Mouse (Mus musculus) liver, embryonic 14.5 days (tissue): Measurements from ENCODE around the gene Epb41l4b. TPM values are rescaled to one million over a fixed set of nuclear protein-coding genes. Genes with fewer than 3 reads are reported as not detected.
A peak's percentile ranks its signal among the peaks of the same experiment; 100 is the strongest.

ENCODE experiments used
- ATAC-seq: fragments of 200-750 bp; cut with Nextera tagmentation; 2 replicates; pipeline ENCODE4 v1.8.0; 2017; ENCODE audit warnings: moderate number of reproducible peaks, mild to moderate bottlenecking, moderate library complexity; ENCODE audit not compliant: insufficient read depth
- DNase-seq, 3 experiments: peaks; one replicate each; pipeline ENCODE4 v3.0.0-alpha.2; 2012 to 2013; ENCODE audit warnings: low read depth in 3 of 3, low spot score in 3 of 3
- H3K27ac ChIP-seq: fragments of 300-500 bp; sonication (generic); 2 replicates; pipeline ENCODE4 v1.5.1; 2014; ENCODE audit warnings: moderate library complexity, mild to moderate bottlenecking, control low read depth, inconsistent platforms
- H3K27me3 ChIP-seq: fragments of 300-500 bp; sonication (generic); 2 replicates; pipeline ENCODE4 v1.6.1; 2014; ENCODE audit warnings: mild to moderate bottlenecking, low read length, moderate library complexity; ENCODE audit not compliant: control insufficient read depth, insufficient read depth
- H3K36me3 ChIP-seq: fragments of 300-500 bp; sonication (generic); replicated peaks from 2 replicates; pipeline ENCODE4 v1.6.1; 2014; ENCODE audit warnings: low read depth; ENCODE audit not compliant: control insufficient read depth, insufficient read depth
- H3K4me1 ChIP-seq, 2 experiments: fragments of 200-500 bp in 1 of 2; fragments of 300-500 bp in 1 of 2; sonication (generic) in 1 of 2; replicated peaks; 2 replicates each; pipeline ENCODE4 v1.6.1; 2012 to 2014; ENCODE audit warnings: antibody characterized with exemption in 1 of 2, inconsistent platforms in 1 of 2, low read length in 1 of 2; ENCODE audit not compliant: control insufficient read depth in 2 of 2, insufficient read depth in 2 of 2
- H3K4me2 ChIP-seq: fragments of 300-500 bp; sonication (generic); 2 replicates; pipeline ENCODE4 v1.6.1; 2014; ENCODE audit warnings: low read depth, mild to moderate bottlenecking, control low read depth, moderate library complexity
- H3K4me3 ChIP-seq, 2 experiments: fragments of 200-500 bp in 1 of 2; fragments of 300-500 bp in 1 of 2; sonication (generic) in 1 of 2; 2 replicates each; pipeline ENCODE4 v1.5.1; 2012 to 2014; ENCODE audit warnings: low read depth in 2 of 2, low read length in 2 of 2, mild to moderate bottlenecking in 2 of 2, control low read depth in 1 of 2, inconsistent platforms in 1 of 2, moderate library complexity in 1 of 2; ENCODE audit not compliant: insufficient read depth in 1 of 2
- H3K9ac ChIP-seq: fragments of 300-500 bp; sonication (generic); replicated peaks from 2 replicates; pipeline ENCODE4 v1.6.1; 2014; ENCODE audit warnings: mild to moderate bottlenecking, control low read depth, moderate library complexity
- H3K9me3 ChIP-seq: fragments of 300-500 bp; sonication (generic); 2 replicates; pipeline ENCODE4 v1.6.1; 2016; ENCODE audit warnings: low read length, mixed read lengths; ENCODE audit not compliant: control insufficient read depth
- CTCF ChIP-seq: IDR thresholded peaks from 2 replicates; pipeline ENCODE4 v1.5.1; 2016; ENCODE audit warnings: antibody characterized with exemption, low read depth, control low read depth
- EP300 ChIP-seq: IDR thresholded peaks from 2 replicates; pipeline ENCODE4 v1.6.1; 2016; ENCODE audit warnings: antibody characterized with exemption, low read depth
- WGBS: fragments of 180-500 bp; shearing (Covaris S2); extraction: QIAGEN DNeasy Blood & Tissue Kit; methylation state at CpG from one replicate; pipeline ENCODE4 v1.1.7; 2014; ENCODE audit not compliant: insufficient replicate concordance; 5-methylcytosine and 5-hydroxymethylcytosine counted together
- polyA plus RNA-seq, 2 experiments: library from polyadenylated mRNA; depleted of rRNA in 1 of 2; stranded (reverse) in 1 of 2; unstranded in 1 of 2; fragments of >200 nt; fragmentation: Nextera tagmentation in 1 of 2; extraction: Ambion mirVana in 1 of 2; gene quantifications; 2 replicates each; pipeline versions ENCODE4 v1.2.1 to v1.2.3; 2012 to 2014

Epb41l4b gene
- polyA plus RNA-seq, 2 experiments: 2.1 to 2.2 TPM

GRCm38 (mm10) chr4:56946180-56946579, 197.1 kb downstream of the Epb41l4b start:
- peak overlapping the region; percentile 99 for H3K4me2 ChIP-seq
- H3K27me3 ChIP-seq: no peaks in the 10 kb centered on the region
- H3K4me3 ChIP-seq: peak overlapping the region; percentile 73 to 94
- H3K27ac ChIP-seq: no peak overlapping the region
- TF ChIP-seq EP300 (no peak), CTCF (no peak)
- ATAC-seq: no peak
- peak overlapping the region; percentile 81 for H3K9ac ChIP-seq
- H3K4me1 ChIP-seq: peaks cover 11 to 14% of the 10 kb centered on the region in 2 experiments
- DNase-seq: no peak
- no peaks in the 10 kb centered on the region for H3K36me3 ChIP-seq
- no peaks in the 10 kb centered on the region for H3K9me3 ChIP-seq
- 2% methylated on average over 14 of the region's 14 CpGs for WGBS

GRCm38 (mm10) chr4:56944286-56944685, 199.0 kb downstream of the Epb41l4b start:
- Histone ChIP-seq H3K4me2 (no peak overlapping the region), H3K4me1 (peaks cover 13 to 14% of the 10 kb centered on the region in 2 experiments)
- no peak for TF ChIP-seq CTCF
- no peak for TF ChIP-seq EP300

GRCm38 (mm10) chr4:56943258-56943657, 200.0 kb downstream of the Epb41l4b start:
- H3K9me3 ChIP-seq: no peaks in the 10 kb centered on the region
- no peak overlapping the region for H3K9ac ChIP-seq
- H3K27ac ChIP-seq: no peak overlapping the region
- no peaks in the 10 kb centered on the region for H3K27me3 ChIP-seq
- H3K36me3 ChIP-seq: no peaks in the 10 kb centered on the region
- WGBS: 73% methylated on average over 1 of the region's 1 CpGs
- no peak for ATAC-seq
- H3K4me3 ChIP-seq: no peak overlapping the region
- no peak for DNase-seq
- no peak for TF ChIP-seq EP300
- no peak for TF ChIP-seq CTCF
- peaks cover 13% of the 10 kb centered on the region in 2 experiments for H3K4me1 ChIP-seq
- H3K4me2 ChIP-seq: no peak overlapping the region

More at GRCm38 (mm10) chr4:56944286-56944685, 199.0 kb downstream of the Epb41l4b start:
- no peaks in the 10 kb centered on the region for H3K9me3 ChIP-seq
- no peak for DNase-seq
- no peak overlapping the region for H3K4me3 ChIP-seq
- no peaks in the 10 kb centered on the region for H3K36me3 ChIP-seq
- no peak overlapping the region for H3K9ac ChIP-seq
- ATAC-seq: no peak
- no peaks in the 10 kb centered on the region for H3K27me3 ChIP-seq
- 43% methylated on average over 4 of the region's 4 CpGs for WGBS
- H3K27ac ChIP-seq: no peak overlapping the region

GRCm38 (mm10) chr4:56942567-56942966, 200.7 kb downstream of the Epb41l4b start:
- ATAC-seq: no peak

More at GRCm38 (mm10) chr4:56942567-56942966, 200.7 kb downstream of the Epb41l4b start:
- Histone ChIP-seq H3K9ac (no peak overlapping the region), H3K9me3 (no peaks in the 10 kb centered on the region), H3K27me3 (no peaks in the 10 kb centered on the region), H3K36me3 (no peaks in the 10 kb centered on the region), H3K4me1 (peaks cover 13% of the 10 kb centered on the region in 2 experiments), H3K27ac (no peak overlapping the region), H3K4me3 (no peak overlapping the region), H3K4me2 (no peak overlapping the region)
- no peak for DNase-seq
- WGBS: 69% methylated on average over 1 of the region's 1 CpGs
- TF ChIP-seq EP300 (no peak), CTCF (no peak)

Other genes starting within 250 kb of the Epb41l4b start
- gene Tmem245, start 196.0 kb downstream of the Epb41l4b start, polyA plus RNA-seq (2012; rRNA removed): 2.0 and 2.1 TPM in 2 replicates
- 1.4 TPM in 2 replicates for gene Tmem245, start 196.0 kb downstream of the Epb41l4b start, polyA plus RNA-seq (2014; fragmentation: Nextera tagmentation; extraction: Ambion mirVana)
- gene Frrs1l, start 153.0 kb downstream of the Epb41l4b start, polyA plus RNA-seq (2012; rRNA removed): under 0.01 and 0.01 TPM in 2 replicates
- not detected in 2 replicates for gene Frrs1l, start 153.0 kb downstream of the Epb41l4b start, polyA plus RNA-seq (2014; fragmentation: Nextera tagmentation; extraction: Ambion mirVana)
- gene Ptpn3, start 158.4 kb upstream of the Epb41l4b start, polyA plus RNA-seq (2012; rRNA removed): 0.32 and 0.46 TPM in 2 replicates
- gene Ptpn3, start 158.4 kb upstream of the Epb41l4b start, polyA plus RNA-seq (2014; fragmentation: Nextera tagmentation; extraction: Ambion mirVana): 0.38 and 0.51 TPM in 2 replicates